Mouse (Mus musculus) thymus, adult 2 months (tissue): ENCODE results near the gene Tmed10.

Experiments
- CTCF ChIP-seq: fragments of 200-500 bp; IDR thresholded peaks from 2 replicates; pipeline ENCODE4 v1.5.1; 2012; ENCODE audit warnings: mild to moderate bottlenecking, control low read depth, low read length, moderate library complexity, borderline replicate concordance; ENCODE audit not compliant: control insufficient read depth, poor library complexity, insufficient read depth; ENCODE audit errors: extremely low read depth
- POLR2A ChIP-seq: fragments of 200-500 bp; IDR thresholded peaks from 2 replicates; pipeline ENCODE4 v1.6.1; 2012; ENCODE audit warnings: mild to moderate bottlenecking, low read length, control low read depth, moderate library complexity; ENCODE audit not compliant: control insufficient read depth, poor library complexity, insufficient read depth; ENCODE audit errors: extremely low read depth

- TF ChIP-seq CTCF = no peak
- no peak for TF ChIP-seq POLR2A
Observed at GRCm38 (mm10) chr12:85291541-85291940, 83.1 kb downstream of the Tmed10 start.
